In genomic region chr3:54559527-54559926, GRCm38 (mm10) we compare ENCODE assay signal across 21 mouse cellular contexts.
DNase-seq lines count a peak whose midpoint lies in the region; ATAC-seq and TF ChIP-seq lines count a peak whose summit lies in the region.
"Had no signal": no experiment of that assay in that cellular context is flagged by ENCODE, and none has a peak within 500 bp of the region (broad histone marks: within the 10 kb centered on the region; RNA-seq: fewer than 3 reads in every experiment).

No protein-coding gene starts in this region.

- DNase-seq in kidney, postnatal 10 days, result no peak
- no peak for DNase-seq in embryonic facial prominence, embryonic 10.5 days (ENCODE audit: low spot score)
- no peak for DNase-seq in embryonic facial prominence, embryonic 14.5 days (ENCODE audit: low spot score)
- DNase-seq in heart, postnatal 0 days (ENCODE audit: low spot score), result peak; percentile 21
- DNase-seq in right cerebral cortex, postnatal 14 days, result no peak
- no peak for DNase-seq in gastrocnemius, postnatal 36 days
- DNase-seq in frontal cortex, postnatal 14 days (ENCODE audit: low spot score in 2 of 2), result no peak
- DNase-seq: adrenal gland, postnatal 25 days; cerebellum, adult 8-10 months; gastrocnemius, adult 2 months; layer of hippocampus, postnatal 36 days; thymus, postnatal 36 days had no signal

- H3K9ac ChIP-seq in kidney, embryonic 14.5 days (ENCODE audit: low read depth, low read length), result no peak overlapping the region
- H3K9ac ChIP-seq in embryonic facial prominence, embryonic 14.5 days (ENCODE audit: low read depth, low read length), result no peak overlapping the region
- H3K9ac ChIP-seq in heart, postnatal 0 days (replicated peaks; ENCODE audit: low read depth, low read length), result no peak overlapping the region
- H3K9ac ChIP-seq: forebrain, embryonic 15.5 days; hindbrain, embryonic 15.5 days; midbrain, embryonic 12.5 days; neural tube, embryonic 15.5 days had no signal

- no peak for TF ChIP-seq EP300 in heart, postnatal 0 days (IDR thresholded peaks at IDR 0.05; ENCODE audit: low read depth)

- H3K27me3 ChIP-seq in kidney, embryonic 14.5 days (ENCODE audit: control insufficient read depth, insufficient read depth, low read length), result no peaks in the 10 kb centered on the region
- no peaks in the 10 kb centered on the region for H3K27me3 ChIP-seq in embryonic facial prominence, embryonic 10.5 days (replicated peaks; ENCODE audit: low read depth, poor library complexity, severe bottlenecking)
- H3K27me3 ChIP-seq in embryonic facial prominence, embryonic 14.5 days (replicated peaks; ENCODE audit: control insufficient read depth, insufficient read depth, low read length), result no peaks in the 10 kb centered on the region
- no peaks in the 10 kb centered on the region for H3K27me3 ChIP-seq in heart, postnatal 0 days (ENCODE audit: control insufficient read depth, insufficient read depth, low read length)
- H3K27me3 ChIP-seq: forebrain, embryonic 15.5 days; hindbrain, embryonic 15.5 days; midbrain, embryonic 12.5 days; neural tube, embryonic 15.5 days; Patski had no signal

- 84% methylated on average over 2 of the region's 2 CpGs for WGBS in kidney, embryonic 14.5 days
- 88% methylated on average over 2 of the region's 2 CpGs for WGBS in embryonic facial prominence, embryonic 10.5 days
- WGBS in embryonic facial prominence, embryonic 14.5 days, result 89% methylated on average over 2 of the region's 2 CpGs
- WGBS in heart, postnatal 0 days, result 64% methylated on average over 2 of the region's 2 CpGs

- H3K9me3 ChIP-seq in kidney, embryonic 14.5 days (ENCODE audit: control insufficient read depth, low read length), result peaks cover 8% of the 10 kb centered on the region; the same call in 1 of the 2 replicates
- H3K9me3 ChIP-seq in embryonic facial prominence, embryonic 10.5 days, result no peaks in the 10 kb centered on the region; the same call in 1 of the 2 replicates
- no peaks in the 10 kb centered on the region for H3K9me3 ChIP-seq in embryonic facial prominence, embryonic 14.5 days (ENCODE audit: control insufficient read depth, low read length)
- 0 out of 2 replicates have a peak, but pooled peaks cover 9% of the 10 kb centered on the region for H3K9me3 ChIP-seq in heart, postnatal 0 days (replicated peaks; ENCODE audit: control insufficient read depth, low read length)
- H3K9me3 ChIP-seq: forebrain, embryonic 15.5 days; midbrain, embryonic 12.5 days; neural tube, embryonic 15.5 days had no signal

- no peaks in the 10 kb centered on the region for H3K4me1 ChIP-seq in kidney, embryonic 14.5 days (ENCODE audit: control insufficient read depth, insufficient read depth, low read length)
- H3K4me1 ChIP-seq in embryonic facial prominence, embryonic 10.5 days, result peaks cover 20% of the 10 kb centered on the region
- peaks cover 13% of the 10 kb centered on the region for H3K4me1 ChIP-seq in embryonic facial prominence, embryonic 14.5 days (ENCODE audit: control insufficient read depth, insufficient read depth, low read length)
- 0 out of 2 replicates have a peak, but pooled peaks cover 7% of the 10 kb centered on the region for H3K4me1 ChIP-seq in heart, postnatal 0 days (ENCODE audit: control insufficient read depth, insufficient read depth)
- H3K4me1 ChIP-seq: forebrain, embryonic 15.5 days; hindbrain, embryonic 15.5 days; midbrain, embryonic 12.5 days; neural tube, embryonic 15.5 days had no signal

- intact Hi-C loops in gastrocnemius, postnatal 36 days (cut with DNase I), result no loop called here

- no peak for TF ChIP-seq CTCF in heart, postnatal 0 days (IDR thresholded peaks at IDR 0.05; ENCODE audit: low read depth)

- H3K4me3 ChIP-seq in kidney, embryonic 14.5 days (ENCODE audit: low read length), result no peak overlapping the region
- no peak overlapping the region for H3K4me3 ChIP-seq in embryonic facial prominence, embryonic 10.5 days
- no peak overlapping the region for H3K4me3 ChIP-seq in embryonic facial prominence, embryonic 14.5 days (ENCODE audit: low read depth, low read length)
- H3K4me3 ChIP-seq in heart, postnatal 0 days (ENCODE audit: low read depth, low read length), result no peak overlapping the region
- H3K4me3 ChIP-seq: forebrain, embryonic 15.5 days; gastrocnemius, adult 2 months; hindbrain, embryonic 15.5 days; midbrain, embryonic 12.5 days; myocyte; neural tube, embryonic 15.5 days had no signal

- no peak overlapping the region for H3K4me2 ChIP-seq in kidney, embryonic 14.5 days (replicated peaks; ENCODE audit: low read depth, low read length)
- H3K4me2 ChIP-seq in embryonic facial prominence, embryonic 14.5 days (ENCODE audit: low read depth, low read length), result no peak overlapping the region
- H3K4me2 ChIP-seq in heart, postnatal 0 days (ENCODE audit: low read depth, low read length), result no peak overlapping the region
- H3K4me2 ChIP-seq: forebrain, embryonic 15.5 days; hindbrain, embryonic 15.5 days; midbrain, embryonic 12.5 days; neural tube, embryonic 15.5 days had no signal

- peak overlapping the region; percentile 78 for H3K27ac ChIP-seq in kidney, embryonic 14.5 days (ENCODE audit: low read depth, low read length)
- H3K27ac ChIP-seq in embryonic facial prominence, embryonic 10.5 days (replicated peaks), result peak overlapping the region; percentile 70
- H3K27ac ChIP-seq in embryonic facial prominence, embryonic 14.5 days (replicated peaks; ENCODE audit: low read depth, low read length), result peak overlapping the region; percentile 83
- H3K27ac ChIP-seq in heart, postnatal 0 days (ENCODE audit: low read depth), result peak overlapping the region; percentile 72
- H3K27ac ChIP-seq: forebrain, embryonic 15.5 days; gastrocnemius, adult 2 months; hindbrain, embryonic 15.5 days; midbrain, embryonic 12.5 days; neural tube, embryonic 15.5 days had no signal

- no peaks in the 10 kb centered on the region for H3K36me3 ChIP-seq in kidney, embryonic 14.5 days (ENCODE audit: control insufficient read depth, insufficient read depth, low read length)
- no peaks in the 10 kb centered on the region for H3K36me3 ChIP-seq in embryonic facial prominence, embryonic 10.5 days (replicated peaks)
- no peaks in the 10 kb centered on the region for H3K36me3 ChIP-seq in embryonic facial prominence, embryonic 14.5 days (ENCODE audit: control insufficient read depth, insufficient read depth, low read length)
- H3K36me3 ChIP-seq in heart, postnatal 0 days (replicated peaks; ENCODE audit: control insufficient read depth, insufficient read depth, low read length), result no peaks in the 10 kb centered on the region
- H3K36me3 ChIP-seq: forebrain, embryonic 15.5 days; hindbrain, embryonic 15.5 days; midbrain, embryonic 12.5 days; neural tube, embryonic 15.5 days had no signal

- ATAC-seq in kidney, embryonic 14.5 days (ENCODE audit: low FRiP score, low TSS enrichment), result no peak
- no peak for ATAC-seq in embryonic facial prominence, embryonic 14.5 days (ENCODE audit: low read depth)
- no peak for ATAC-seq in heart, postnatal 0 days (ENCODE audit: insufficient read depth, low read depth)
- ATAC-seq: activated CD4-positive, CD25-positive, alpha-beta regulatory T cell, adult 4 months; forebrain, embryonic 15.5 days; intestine, embryonic 16.5 days; Patski had no signal
